Mouse (Mus musculus) layer of hippocampus, adult 9-10 months (tissue): ENCODE measurements at regions not wholly inside any gene's neighbourhood (a gene's known extent, or its start where the extent isn't known, plus 50 kb on each side); places are given as distances from the start of the nearest gene placed in this dataset.

Experiments
- DNase-seq: peaks from one replicate; pipeline ENCODE4 v3.0.0; 2022; ENCODE audit warnings: low spot score

DNA sequence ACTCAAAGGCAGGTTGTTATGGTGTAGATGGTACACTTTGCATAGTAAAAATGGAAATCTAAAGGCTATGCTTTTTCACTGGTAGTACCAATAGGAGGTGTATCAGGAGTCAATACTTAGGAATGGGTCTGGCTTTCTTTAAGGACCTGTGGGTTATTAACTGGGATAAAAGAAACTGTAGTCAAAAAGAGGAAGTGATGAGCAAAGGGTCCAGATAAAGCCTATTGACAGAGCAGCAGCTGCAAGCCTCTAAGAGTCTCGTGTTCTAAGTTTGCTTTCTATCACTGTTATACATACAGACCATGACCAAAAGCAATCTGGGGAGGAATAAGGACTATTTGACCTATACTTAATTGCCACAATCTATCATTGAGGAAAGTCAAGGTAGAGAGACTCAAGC lies 683.0 kb downstream of the Stpg2 start:
- no peak for DNase-seq

DNA sequence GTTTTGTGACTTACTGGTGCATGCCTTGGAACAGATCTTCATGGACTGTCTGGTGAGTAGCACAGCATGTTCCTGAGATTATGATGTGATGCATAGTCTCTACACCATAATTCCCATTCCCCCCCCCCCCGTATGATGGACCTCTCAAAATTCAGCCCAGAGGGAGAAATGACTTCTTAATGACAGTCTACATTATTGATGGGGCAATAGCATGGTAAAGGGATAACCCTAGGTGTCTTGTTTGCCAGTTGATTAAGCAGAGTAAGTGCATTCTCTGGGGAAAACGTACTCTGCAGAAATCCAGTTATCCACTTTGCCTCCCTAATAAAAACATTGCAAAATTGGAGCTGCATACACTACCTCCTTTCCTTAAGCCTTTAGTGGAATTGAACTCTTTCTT lies 684.7 kb downstream of the Stpg2 start:
- no peak for DNase-seq

DNA sequence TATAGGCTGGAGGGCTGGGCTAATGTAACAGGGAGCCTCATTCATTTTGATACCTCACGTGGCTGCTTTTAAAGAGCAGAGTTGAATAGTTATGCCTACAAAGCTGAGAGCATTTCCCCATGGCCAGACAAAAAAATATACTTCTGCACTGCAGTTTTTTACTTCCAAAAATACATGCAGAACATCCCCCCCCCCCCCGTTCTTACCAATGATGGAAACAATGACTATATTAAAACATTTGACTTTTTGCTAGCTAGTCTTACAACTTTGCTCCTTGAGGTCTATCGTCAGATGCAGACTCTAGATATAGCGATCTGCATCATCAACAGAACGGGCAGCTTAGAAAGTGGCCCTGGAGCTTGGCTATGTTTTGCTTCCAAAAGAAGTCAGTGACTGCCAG lies 692.4 kb downstream of the Stpg2 start:
- DNase-seq, result no peak

GRCm38 (mm10) chr3:139899213-139899612 lies 693.7 kb downstream of the Stpg2 start:
- no peak for DNase-seq

DNA sequence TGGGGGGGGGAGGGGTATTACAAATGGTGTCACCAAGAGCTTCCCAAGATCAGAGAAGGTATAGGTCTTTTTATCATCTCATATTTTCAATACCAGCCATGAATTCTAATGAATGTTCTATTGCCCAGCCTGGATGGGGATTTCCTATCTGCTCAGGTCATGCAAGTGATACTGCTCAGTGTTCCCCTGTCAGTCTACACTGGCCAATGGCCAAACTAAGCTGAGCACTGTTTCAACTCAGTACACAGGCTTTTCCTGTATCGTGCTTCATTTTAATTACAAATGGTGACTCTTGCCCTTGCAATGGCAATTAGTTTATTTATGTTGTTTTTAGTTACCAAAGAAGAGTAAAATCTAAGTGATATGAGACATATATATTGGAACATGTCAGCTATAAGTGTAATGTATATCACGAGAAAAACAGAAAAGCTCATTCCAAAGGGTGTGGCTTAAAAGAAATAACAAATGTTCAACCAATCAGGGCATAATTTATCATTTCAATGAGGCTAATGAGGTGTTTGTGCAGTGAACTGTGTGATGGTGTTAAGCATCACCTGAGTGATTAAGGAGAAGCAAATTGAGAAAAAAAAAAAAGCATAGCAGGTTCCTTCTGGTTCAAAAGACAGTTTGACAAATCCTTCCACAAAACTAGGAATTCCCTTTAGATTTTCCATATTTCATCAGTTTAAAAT lies 708.3 kb downstream of the Stpg2 start:
- no peak for DNase-seq

- DNase-seq, result no peak
Measured at GRCm38 (mm10) chr3:139922267-139922666, 716.8 kb downstream of the Stpg2 start.

DNA sequence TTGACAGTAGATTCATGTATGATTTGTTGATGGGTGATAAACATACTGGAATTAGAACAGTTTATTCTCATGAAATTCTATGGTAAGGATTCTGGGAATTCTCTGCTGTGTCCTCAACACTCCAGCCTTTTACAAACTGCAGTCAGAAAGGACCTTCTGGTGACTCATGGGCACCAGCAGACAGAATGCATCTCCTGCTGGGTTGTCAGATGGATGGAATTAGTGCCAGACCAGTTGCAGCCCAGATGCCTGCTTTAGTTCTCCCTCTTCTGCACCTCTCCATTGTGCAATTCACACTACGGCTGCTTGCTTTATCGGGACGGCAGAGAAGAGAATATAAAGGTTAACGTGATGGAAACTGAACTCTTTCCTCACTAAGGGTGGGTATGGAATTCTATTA lies 727.5 kb downstream of the Stpg2 start:
- DNase-seq, result no peak

DNA sequence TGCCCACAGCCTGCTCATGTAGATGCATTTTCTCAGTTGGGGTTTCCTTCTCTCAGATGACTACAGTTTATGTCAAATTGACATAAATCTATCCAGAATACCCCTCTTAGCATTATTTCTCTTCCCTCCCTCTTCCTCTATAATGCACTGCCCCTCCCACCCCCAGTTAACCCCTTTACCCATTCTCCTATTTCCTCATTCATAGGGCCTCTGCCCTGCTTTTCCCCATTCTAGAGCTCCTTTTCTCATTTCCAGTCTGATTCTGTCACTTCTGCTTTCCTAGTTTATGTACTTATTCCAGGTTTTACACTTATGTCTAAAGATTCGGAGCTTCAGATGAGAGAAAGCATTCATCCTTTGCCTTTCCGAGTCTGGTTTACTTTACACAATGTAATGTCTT lies 740.7 kb downstream of the Stpg2 start:
- no peak for DNase-seq

GRCm38 (mm10) chr3:139947247-139947646 lies 741.8 kb downstream of the Stpg2 start:
- no peak for DNase-seq

GRCm38 (mm10) chr3:139949096-139949495 lies 743.6 kb downstream of the Stpg2 start:
- DNase-seq, result no peak

DNA sequence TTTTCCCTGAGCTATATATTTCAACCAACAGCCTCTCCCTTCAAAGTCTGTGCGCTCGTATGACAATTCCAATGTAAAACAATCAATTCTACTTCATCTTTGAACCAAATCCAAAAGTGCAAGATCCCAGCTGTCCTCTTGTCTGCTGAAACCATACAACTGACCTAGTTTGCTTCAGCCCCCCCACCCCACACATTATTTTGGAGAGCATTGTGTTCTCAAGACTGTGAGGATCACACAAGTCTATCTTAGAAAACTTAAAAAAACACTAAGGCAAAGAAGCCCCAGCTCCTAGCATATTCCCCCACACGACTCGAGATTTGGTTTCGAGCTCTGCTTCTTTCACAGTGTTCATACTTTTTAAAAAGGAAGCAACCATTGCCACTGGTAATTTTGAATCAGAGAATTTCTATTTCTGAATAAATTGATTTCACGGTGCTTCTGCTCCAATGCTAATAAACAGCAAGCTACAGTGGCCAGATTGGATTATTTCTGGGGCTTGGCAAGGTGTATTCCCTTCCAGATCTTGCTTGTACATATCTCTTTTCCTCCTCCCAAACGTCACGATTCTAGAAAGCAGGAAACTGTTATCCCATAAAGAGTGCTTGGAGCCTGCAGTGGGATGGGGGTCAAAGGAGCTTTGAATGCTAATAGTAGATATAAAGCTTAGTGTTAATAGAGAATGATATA lies 744.7 kb downstream of the Stpg2 start:
- no peak for DNase-seq

DNA sequence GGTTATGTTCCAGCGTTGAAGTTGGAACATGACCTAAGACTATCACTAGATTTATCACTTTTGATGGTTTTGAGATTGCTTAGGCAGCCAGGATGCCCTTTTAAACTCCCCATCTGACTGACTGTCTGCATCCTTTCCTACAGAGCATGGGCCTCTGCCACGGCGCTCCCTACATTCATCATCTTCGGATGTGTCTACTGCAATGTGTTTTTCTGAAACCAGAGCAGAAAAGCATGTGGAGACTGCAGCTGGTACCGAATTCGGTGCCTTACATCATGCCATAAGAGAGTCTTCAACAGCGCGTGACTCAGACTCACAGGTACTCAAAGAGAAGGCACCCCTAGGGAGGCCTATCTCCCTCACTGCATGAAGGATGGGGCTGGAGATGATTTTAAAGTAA lies 746.0 kb downstream of the Stpg2 start:
- no peak for DNase-seq

DNA sequence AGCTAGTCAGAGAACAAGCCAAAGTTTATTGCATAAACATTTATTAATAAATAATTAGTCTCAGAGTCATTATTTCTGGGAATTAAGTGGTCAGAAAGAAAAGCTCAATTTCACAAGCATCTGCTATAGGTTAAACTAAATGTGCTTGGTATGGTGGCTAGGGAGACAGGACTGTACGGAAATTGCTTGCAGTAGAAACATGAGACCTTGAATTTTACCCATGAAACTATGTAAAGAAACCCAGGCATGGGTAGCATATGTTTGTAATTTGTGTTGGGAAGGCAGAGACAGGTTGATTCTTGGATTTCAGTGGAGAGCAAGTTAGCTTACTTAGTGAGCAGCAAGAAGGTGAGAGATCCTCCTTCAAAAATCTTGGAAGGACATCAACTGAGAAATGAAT lies 772.7 kb downstream of the Stpg2 start:
- no peak for DNase-seq

DNA sequence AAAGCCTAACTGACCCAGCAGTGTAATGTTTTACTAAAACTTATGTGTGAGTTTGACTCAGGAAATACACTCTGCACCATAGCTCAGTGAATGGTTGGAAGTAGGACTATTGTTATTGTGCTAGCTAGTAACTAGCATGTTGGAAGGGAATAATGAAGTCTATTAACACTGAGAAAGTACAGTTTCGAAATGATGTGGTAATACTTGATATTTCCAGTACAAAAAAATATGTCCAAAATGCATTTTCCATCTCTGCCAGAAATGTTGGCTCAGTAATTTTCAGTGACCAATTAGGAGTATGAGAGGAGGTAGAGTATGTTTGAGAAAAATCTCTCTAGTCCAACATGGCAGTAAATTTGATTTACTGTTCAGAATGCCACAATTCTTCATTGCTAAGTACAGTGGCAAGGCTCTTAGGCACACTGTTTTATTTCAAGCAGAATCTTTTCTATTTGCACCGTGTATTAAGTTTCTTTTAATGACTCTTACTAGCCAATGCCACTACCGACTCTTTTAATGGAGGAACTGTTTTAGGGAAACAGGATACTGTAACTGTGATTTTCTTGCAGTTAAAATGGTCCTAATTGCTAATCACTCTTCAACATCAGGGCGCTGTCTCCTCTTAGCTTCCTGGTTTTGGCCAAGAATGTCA lies 780.5 kb downstream of the Stpg2 start:
- DNase-seq, result no peak

DNA sequence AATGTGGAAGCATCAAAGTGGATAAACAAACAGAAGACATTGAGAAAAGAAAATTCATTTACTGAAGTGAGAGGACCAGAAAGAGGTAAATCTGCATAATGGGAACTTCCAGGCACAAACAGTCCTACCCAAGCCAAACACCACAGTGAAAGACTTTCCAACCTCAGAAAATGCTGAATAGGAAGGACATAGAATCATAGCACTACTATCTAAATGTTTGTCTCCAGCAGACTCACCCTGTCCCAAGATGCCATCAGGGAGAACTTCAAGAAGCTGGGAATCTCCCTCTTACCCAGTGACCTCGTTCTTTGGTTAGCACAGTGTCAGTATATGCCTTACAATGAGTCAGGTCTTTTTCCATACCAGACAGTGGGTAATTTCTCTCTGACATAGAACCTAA lies 783.4 kb downstream of the Stpg2 start:
- DNase-seq, result no peak

DNA sequence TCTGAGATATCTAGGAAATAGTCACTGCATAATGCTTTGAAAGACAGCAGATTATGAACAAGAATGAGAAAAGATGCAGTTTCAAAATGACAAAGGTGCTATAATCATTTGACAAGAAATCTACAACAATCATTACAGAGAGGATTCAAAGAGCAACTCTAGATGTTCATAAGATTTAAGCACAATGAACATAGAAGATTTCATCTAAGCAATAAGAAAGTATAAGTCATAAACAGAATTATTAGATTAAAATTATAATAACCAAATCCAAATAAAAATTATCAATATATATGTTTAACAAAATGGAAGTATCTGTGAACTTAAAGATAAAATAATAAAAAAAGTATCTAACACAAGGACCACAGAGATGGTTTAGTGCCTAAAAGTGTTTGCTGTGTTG lies 783.9 kb downstream of the Stpg2 start:
- no peak for DNase-seq

GRCm38 (mm10) chr3:140012522-140012921 lies 807.0 kb downstream of the Stpg2 start:
- no peak for DNase-seq

- no peak for DNase-seq
Measured at GRCm38 (mm10) chr3:140034101-140034500, 828.6 kb downstream of the Stpg2 start.

DNA sequence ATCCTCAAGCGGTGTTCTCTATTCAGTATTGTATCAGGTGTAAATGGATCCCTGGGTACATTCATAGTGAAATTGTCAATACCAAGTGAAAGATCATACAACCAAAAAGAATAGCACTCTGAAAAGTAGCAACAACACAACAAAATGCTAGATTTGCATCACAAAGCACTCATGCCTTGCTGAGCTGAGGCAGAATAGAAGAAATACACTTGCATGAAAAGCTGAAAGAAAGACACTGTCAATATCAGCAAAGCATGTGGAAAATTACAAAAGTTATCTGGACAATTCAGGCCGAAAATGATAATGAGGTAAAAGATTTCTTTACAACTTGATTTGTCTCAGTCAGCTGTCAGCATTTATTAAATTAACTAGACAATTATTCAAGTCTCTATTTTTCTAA lies 829.6 kb downstream of the Stpg2 start:
- DNase-seq, result no peak

DNA sequence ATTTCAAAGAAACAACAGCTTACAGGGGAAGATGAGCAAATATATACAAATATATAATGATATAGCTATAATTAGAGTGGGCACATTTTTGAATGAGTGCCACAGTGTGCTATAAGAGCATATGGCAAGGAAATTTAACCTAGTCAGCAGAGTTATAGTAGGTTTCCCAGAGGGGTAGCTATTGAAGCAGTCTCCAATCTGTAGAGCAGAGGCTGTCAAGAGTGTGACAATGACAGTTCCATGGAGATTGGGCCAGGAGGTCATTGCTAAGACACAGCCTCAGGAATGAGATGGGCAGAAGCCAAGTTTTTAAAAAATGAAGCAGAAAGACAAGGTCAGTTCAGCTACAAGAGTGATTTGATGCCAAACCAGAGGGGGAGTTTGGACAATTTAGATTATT lies 839.4 kb downstream of the Stpg2 start:
- no peak for DNase-seq

DNA sequence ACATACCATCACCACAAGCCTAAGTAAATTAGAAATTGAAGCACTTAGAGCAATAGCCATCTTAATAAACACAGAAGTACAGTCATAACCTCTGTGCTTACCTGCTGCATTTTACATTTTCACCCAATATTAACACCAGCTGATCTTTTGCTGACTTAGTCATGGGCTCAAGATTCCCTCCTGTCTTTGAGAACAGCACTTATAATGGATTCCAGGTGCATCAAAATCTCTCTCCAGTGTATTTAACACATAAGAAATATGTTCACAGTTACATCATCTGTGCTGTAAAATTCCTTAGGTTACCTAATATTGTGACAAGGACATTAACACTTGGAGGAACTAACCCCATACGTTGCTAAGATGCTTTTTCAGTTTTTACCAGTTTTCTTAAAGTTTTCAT lies 849.1 kb downstream of the Stpg2 start:
- no peak for DNase-seq

- no peak for DNase-seq
Measured at GRCm38 (mm10) chr3:140057962-140058631, 852.6 kb downstream of the Stpg2 start.

DNA sequence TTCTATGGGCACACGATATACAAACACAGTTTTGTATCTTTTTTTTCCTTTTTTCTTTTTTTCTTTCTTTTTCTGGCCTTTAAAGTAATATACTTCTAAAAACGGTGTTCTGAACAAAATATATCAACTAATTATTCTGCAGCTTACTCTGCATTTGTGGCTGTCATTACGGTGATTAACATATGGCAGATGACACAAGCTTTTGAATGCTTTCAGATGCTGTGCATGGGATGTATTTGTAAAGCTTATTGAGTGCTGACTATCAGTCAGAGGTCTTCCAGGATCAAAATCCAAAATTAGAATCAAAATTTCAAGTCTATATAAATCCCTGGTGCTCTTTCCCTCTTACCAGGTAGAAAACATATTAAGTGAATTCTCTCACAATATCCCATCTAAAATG lies 853.6 kb downstream of the Stpg2 start:
- no peak for DNase-seq
